Mouse (Mus musculus) adrenal gland, adult 18-20 months (tissue): ENCODE results near the gene Sema4d. TPM values are rescaled to one million over a fixed set of nuclear protein-coding genes. Genes with fewer than 3 reads are reported as not detected.
A peak's percentile ranks its signal among the peaks of the same experiment; 100 is the strongest.

Experiments used
- DNase-seq, 2 experiments: peaks; one replicate each; pipeline ENCODE4 v3.0.0; 2021 to 2022; ENCODE audit warnings: low spot score in 2 of 2
- total RNA-seq, 2 experiments: library from RNA; stranded (reverse); gene quantifications; 1 replicate in 1 of 2; 2 replicates in 1 of 2; pipeline ENCODE4 v1.2.3; 2021

Gene Sema4d
- total RNA-seq, 2 experiments from 2014 or later, result 8.0 to 13.5 TPM

GRCm38 (mm10) chr13:51778983-51779962, 14.3 kb downstream of the Sema4d start:
- no peak for DNase-seq

GRCm38 (mm10) chr13:51778351-51778982, 15.1 kb downstream of the Sema4d start:
- no peak for DNase-seq

GRCm38 (mm10) chr13:51777738-51778274, 15.7 kb downstream of the Sema4d start:
- no peak for DNase-seq

GRCm38 (mm10) chr13:51777048-51777737, 16.4 kb downstream of the Sema4d start:
- peak; percentile 37 to 39 for DNase-seq

- no peak for DNase-seq
Measured at GRCm38 (mm10) chr13:51776160-51776737, 17.3 kb downstream of the Sema4d start.

GRCm38 (mm10) chr13:51771802-51772206, 21.7 kb downstream of the Sema4d start:
- no peak for DNase-seq

GRCm38 (mm10) chr13:51770647-51771427, 22.7 kb downstream of the Sema4d start:
- no peak for DNase-seq

GRCm38 (mm10) chr13:51767991-51768761, 25.4 kb downstream of the Sema4d start:
- no peak for DNase-seq

GRCm38 (mm10) chr13:51767513-51767912, 26.0 kb downstream of the Sema4d start:
- no peak for DNase-seq

- DNase-seq, result no peak
Measured at GRCm38 (mm10) chr13:51766756-51767155, 26.8 kb downstream of the Sema4d start.

GRCm38 (mm10) chr13:51765369-51765768, 28.2 kb downstream of the Sema4d start:
- DNase-seq, result no peak

GRCm38 (mm10) chr13:51763019-51763698, 30.4 kb downstream of the Sema4d start:
- no peak for DNase-seq

- no peak for DNase-seq
Measured at GRCm38 (mm10) chr13:51761186-51761813, 32.2 kb downstream of the Sema4d start.

GRCm38 (mm10) chr13:51759256-51759987, 34.1 kb downstream of the Sema4d start:
- DNase-seq, result no peak

GRCm38 (mm10) chr13:51758428-51758827, 35.1 kb downstream of the Sema4d start:
- DNase-seq, result no peak

- DNase-seq, result no peak
Measured at GRCm38 (mm10) chr13:51757099-51757498, 36.4 kb downstream of the Sema4d start.

- DNase-seq, result no peak
Measured at GRCm38 (mm10) chr13:51756563-51756962, 37.0 kb downstream of the Sema4d start.

GRCm38 (mm10) chr13:51756019-51756418, 37.5 kb downstream of the Sema4d start:
- DNase-seq, result no peak
